Mouse (Mus musculus): Measurements from ENCODE around the gene Irf6.

DNA sequence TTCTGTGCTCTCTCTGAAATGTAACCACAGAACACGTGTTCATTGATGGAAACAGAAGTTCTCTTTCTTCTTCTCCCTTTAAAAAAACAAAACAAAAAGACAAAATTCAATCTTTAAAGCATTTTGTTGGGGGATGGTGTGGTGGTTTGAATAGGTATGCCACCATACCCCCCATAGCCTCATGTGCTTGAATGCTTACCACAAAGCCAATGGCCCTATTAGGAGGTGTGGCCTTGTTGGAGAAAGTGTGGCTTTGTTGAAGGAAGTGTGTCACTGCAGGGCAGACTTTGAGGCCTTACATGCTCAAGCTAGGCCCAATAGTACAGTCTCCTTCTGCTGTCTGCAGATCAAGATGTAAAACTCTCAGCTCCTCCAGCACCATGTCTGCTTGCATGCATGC, 6.5 kb upstream of the Irf6 start:
- TF ChIP-seq CTCF (IDR thresholded peaks at IDR 0.05 in 2 of 3, conservative IDR thresholded peaks at IDR 0.05 in 1 of 3; ENCODE audit: control insufficient read depth in 1 of 3, insufficient read depth in 1 of 3, low read depth in 2 of 3, low read length in 3 of 3, poor library complexity in 1 of 3, severe bottlenecking in 1 of 3) (no peak), BHLHE40 (IDR thresholded peaks at IDR 0.05; ENCODE audit: borderline replicate concordance, low read depth, low read length) (no peak), EP300 (IDR thresholded peaks at IDR 0.05; ENCODE audit: low read depth in 1 of 2, low read length in 2 of 2) (no peak), GATA1 (IDR thresholded peaks at IDR 0.05; ENCODE audit: low read depth, low read length) (no peak), POLR2A (IDR thresholded peaks at IDR 0.05; ENCODE audit: control insufficient read depth in 1 of 2, insufficient read depth in 1 of 2, low read depth in 1 of 2, low read length in 2 of 2, poor library complexity in 1 of 2) (no peak), USF2 (IDR thresholded peaks at IDR 0.05; ENCODE audit: borderline replicate concordance in 1 of 2, insufficient read depth in 1 of 2, low read depth in 1 of 2, low read length in 2 of 2) (no peak)
